Mouse (Mus musculus) heart, postnatal 4 days (tissue): ENCODE data around the gene Rps12. TPM values are rescaled to one million over a fixed set of nuclear protein-coding genes. Genes with fewer than 3 reads are reported as not detected.

Experiments
- DNase-seq: peaks from one replicate; pipeline ENCODE4 v3.0.0; 2021
- total RNA-seq, 2 experiments: library from RNA; stranded (reverse); gene quantifications; 2 replicates each; pipeline ENCODE4 v1.2.3; 2021

Gene Rps12
- total RNA-seq, 2 experiments from 2014 or later = 357 to 393 TPM

- no peak for DNase-seq
Measured at GRCm38 (mm10) chr10:23784121-23784520, 3.0 kb downstream of the Rps12 start.

- no peak for DNase-seq
Measured at GRCm38 (mm10) chr10:23783493-23783884, 3.6 kb downstream of the Rps12 start.

GRCm38 (mm10) chr10:23782855-23783492 lies 4.1 kb downstream of the Rps12 start:
- no peak for DNase-seq

- no peak for DNase-seq
Measured at GRCm38 (mm10) chr10:23781760-23782735, 5.0 kb downstream of the Rps12 start.

- no peak for DNase-seq
Measured at GRCm38 (mm10) chr10:23780539-23781275, 6.4 kb downstream of the Rps12 start.

- DNase-seq = no peak
Measured at GRCm38 (mm10) chr10:23777288-23777945, 9.7 kb downstream of the Rps12 start.

GRCm38 (mm10) chr10:23754166-23754565 lies 32.9 kb downstream of the Rps12 start:
- no peak for DNase-seq

Other genes with a start within 250 kb of the Rps12 start
- gene Slc18b1, start 9.7 kb upstream of the Rps12 start, total RNA-seq = 10 to 100 TPM; 12.0 to 16.7 TPM
- gene Vnn3, start 64.2 kb upstream of the Rps12 start, total RNA-seq = under 1 TPM in 1 of 2 experiments, not detected in 1; 0.19 TPM
- 1 to 10 TPM; 3.0 to 3.8 TPM for gene Vnn1, start 107.4 kb upstream of the Rps12 start, total RNA-seq
- not detected for gene Taar1, start 133.1 kb upstream of the Rps12 start, total RNA-seq
- gene Taar2, start 151.3 kb upstream of the Rps12 start, total RNA-seq = not detected
- gene Taar3, start 162.3 kb upstream of the Rps12 start, total RNA-seq = not detected
- gene Taar4, start 173.2 kb upstream of the Rps12 start, total RNA-seq = not detected
- not detected for gene Taar5, start 183.4 kb upstream of the Rps12 start, total RNA-seq
- gene Taar6, start 198.4 kb upstream of the Rps12 start, total RNA-seq = not detected
- gene Taar7a, start 206.2 kb upstream of the Rps12 start, total RNA-seq = not detected
- gene Taar7b, start 212.7 kb upstream of the Rps12 start, total RNA-seq = not detected
- not detected for gene Taar7d, start 239.9 kb upstream of the Rps12 start, total RNA-seq